Mouse (Mus musculus): ENCODE data around the gene Sdc1.

DNA sequence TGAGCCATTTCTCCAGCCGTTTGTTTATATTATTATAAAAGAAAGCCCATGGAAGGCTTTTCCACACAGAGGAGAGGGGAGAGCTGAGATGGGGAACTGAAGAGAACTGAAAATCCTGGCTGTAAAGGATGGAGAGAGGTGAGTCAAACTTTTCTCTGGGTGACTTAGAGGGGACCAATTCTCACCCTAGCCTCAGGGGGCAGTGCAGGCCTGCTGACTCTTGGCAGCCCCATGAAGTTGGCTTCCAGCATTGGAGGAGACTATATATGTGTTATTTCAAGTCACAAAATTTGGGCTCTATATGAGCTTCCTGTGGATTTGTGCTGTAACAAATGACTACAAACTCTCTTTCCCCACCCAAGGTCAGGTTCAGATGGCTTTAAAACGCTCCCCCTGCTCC is 8.5 kb upstream of the Sdc1 start:
- peak; percentile 61 for TF ChIP-seq CTCF (IDR thresholded peaks at IDR 0.05; ENCODE audit: low read depth)
- no peak for TF ChIP-seq EP300 (IDR thresholded peaks at IDR 0.05; ENCODE audit: low read depth)

All from heart, postnatal 0 days (tissue).